In the genomic region with DNA sequence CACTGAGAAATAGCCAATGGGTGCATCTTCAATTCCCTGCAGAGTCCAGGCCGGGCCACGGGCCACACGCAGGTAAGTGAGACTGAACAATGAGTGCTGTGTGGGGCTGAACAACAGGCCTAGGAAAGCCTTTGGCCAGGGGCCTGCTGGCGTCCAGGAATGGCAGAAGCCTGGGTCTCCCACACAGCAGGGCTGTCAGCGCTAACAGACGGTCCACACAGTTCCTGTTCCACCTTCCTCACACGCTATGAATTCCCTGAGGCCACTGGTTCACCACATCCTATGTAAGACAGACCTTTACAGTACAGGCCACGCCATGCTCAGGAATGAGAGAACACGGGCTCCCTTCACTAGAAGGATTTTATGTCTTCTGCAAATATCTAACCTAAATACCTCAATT, we compare ENCODE assay signal across 9 mouse cellular contexts.
DNase-seq lines count a peak whose midpoint lies in the region; ATAC-seq and TF ChIP-seq lines count a peak whose summit lies in the region.
"Had no signal": no experiment of that assay in that cellular context is flagged by ENCODE, and none has a peak within 500 bp of the region (broad histone marks: within the 10 kb centered on the region; RNA-seq: fewer than 3 reads in every experiment).

No protein-coding gene starts in this region.

- no peak for TF ChIP-seq POLR2A in cerebellum, adult 2 months (IDR thresholded peaks at IDR 0.05; ENCODE audit: borderline replicate concordance, insufficient read depth, low read length)
- no peak for TF ChIP-seq POLR2A in embryonic fibroblast, embryonic 13.5 days (IDR thresholded peaks at IDR 0.05; ENCODE audit: low read depth, low read length)

- DNase-seq in kidney, postnatal 36 days, result no peak
- DNase-seq in cerebellum, adult 2 months, result peak; percentile 73 to 79
- DNase-seq in frontal cortex, postnatal 36 days (ENCODE audit: low spot score in 2 of 2), result no peak
- DNase-seq in right cerebral cortex, adult 2 months (ENCODE audit: low spot score in 2 of 2), result no peak
- DNase-seq: lung, postnatal 14 days had no signal

- no peaks in the 10 kb centered on the region for H3K36me3 ChIP-seq in kidney, embryonic 16.5 days (ENCODE audit: insufficient read depth, low read length)
- H3K36me3 ChIP-seq in liver, embryonic 12.5 days, result no peaks in the 10 kb centered on the region

- H3K9ac ChIP-seq in kidney, embryonic 16.5 days (replicated peaks; ENCODE audit: low read length), result 0 out of 2 replicates have a peak overlapping the region, but pooled peaks have one; percentile 23
- no peak overlapping the region for H3K9ac ChIP-seq in liver, embryonic 12.5 days

- no peak overlapping the region for H3K4me2 ChIP-seq in kidney, embryonic 16.5 days (replicated peaks; ENCODE audit: low read depth, low read length)
- no peak overlapping the region for H3K4me2 ChIP-seq in liver, embryonic 12.5 days

- H3K27me3 ChIP-seq in kidney, embryonic 16.5 days (ENCODE audit: insufficient read depth, low read length), result no peaks in the 10 kb centered on the region
- no peaks in the 10 kb centered on the region for H3K27me3 ChIP-seq in cerebellum, adult 2 months (ENCODE audit: control insufficient read depth, insufficient read depth, low read length)
- no peaks in the 10 kb centered on the region for H3K27me3 ChIP-seq in liver, embryonic 12.5 days (replicated peaks)

- no peak for ATAC-seq in kidney, embryonic 16.5 days (ENCODE audit: low FRiP score, low TSS enrichment)
- 0 out of 2 replicates have a peak, but pooled peaks have one; percentile 11 for ATAC-seq in liver, embryonic 12.5 days
- no peak for ATAC-seq in megakaryocyte, adult 5-6 weeks (ENCODE audit: poor library complexity, severe bottlenecking)

- TF ChIP-seq CTCF in cerebellum, adult 2 months (IDR thresholded peaks at IDR 0.05; ENCODE audit: borderline replicate concordance, insufficient read depth, low read depth, low read length), result no peak
- TF ChIP-seq CTCF in embryonic fibroblast, embryonic 13.5 days (IDR thresholded peaks at IDR 0.05; ENCODE audit: borderline replicate concordance, insufficient read depth, low read length), result no peak

- H3K4me3 ChIP-seq in kidney, embryonic 16.5 days (ENCODE audit: low read length), result no peak overlapping the region
- H3K4me3 ChIP-seq in cerebellum, adult 2 months (replicated peaks; ENCODE audit: insufficient read depth, low read depth, low read length), result no peak overlapping the region
- H3K4me3 ChIP-seq in embryonic fibroblast, embryonic 13.5 days (ENCODE audit: insufficient read depth, low read length), result no peak overlapping the region
- H3K4me3 ChIP-seq in liver, embryonic 12.5 days, result no peak overlapping the region

- H3K4me1 ChIP-seq in kidney, embryonic 16.5 days (ENCODE audit: insufficient read depth, low read length), result peaks cover 45% of the 10 kb centered on the region
- peaks cover 15% of the 10 kb centered on the region; the same call in 1 of the 2 replicates for H3K4me1 ChIP-seq in cerebellum, adult 2 months (ENCODE audit: control insufficient read depth, insufficient read depth, low read length)
- H3K4me1 ChIP-seq in embryonic fibroblast, embryonic 13.5 days (ENCODE audit: control insufficient read depth, insufficient read depth, low read length), result peaks cover 12% of the 10 kb centered on the region
- peaks cover 33% of the 10 kb centered on the region for H3K4me1 ChIP-seq in liver, embryonic 12.5 days

- H3K27ac ChIP-seq in kidney, embryonic 16.5 days (ENCODE audit: low read length), result peak overlapping the region; percentile 54
- H3K27ac ChIP-seq in cerebellum, adult 2 months (ENCODE audit: insufficient read depth, low read length), result no peak overlapping the region
- peak overlapping the region; percentile 35 for H3K27ac ChIP-seq in embryonic fibroblast, embryonic 13.5 days (ENCODE audit: insufficient read depth, low read length)
- H3K27ac ChIP-seq in liver, embryonic 12.5 days, result peak overlapping the region; percentile 58

- H3K9me3 ChIP-seq in kidney, embryonic 16.5 days (ENCODE audit: low read length), result no peaks in the 10 kb centered on the region
- no peaks in the 10 kb centered on the region for H3K9me3 ChIP-seq in liver, embryonic 12.5 days (replicated peaks)

- 53% methylated on average over 9 of the region's 9 CpGs for WGBS in kidney, embryonic 16.5 days
- WGBS in cerebellum, adult 2 months, result 21% methylated on average over 9 of the region's 9 CpGs
- WGBS in liver, embryonic 12.5 days (ENCODE audit: insufficient replicate concordance), result 64% methylated on average over 9 of the region's 9 CpGs

Comparison
In these comparisons a context has a peak if more than half of its experiments do, and no peak if none do; other contexts are left out.
1. DNase-seq: peak in cerebellum, adult 2 months (2 of 2); none in kidney, postnatal 36 days (0 of 2), frontal cortex, postnatal 36 days (0 of 2) and right cerebral cortex, adult 2 months (0 of 2).